24 mouse cellular contexts compared by ENCODE assay signal in the genomic region with DNA sequence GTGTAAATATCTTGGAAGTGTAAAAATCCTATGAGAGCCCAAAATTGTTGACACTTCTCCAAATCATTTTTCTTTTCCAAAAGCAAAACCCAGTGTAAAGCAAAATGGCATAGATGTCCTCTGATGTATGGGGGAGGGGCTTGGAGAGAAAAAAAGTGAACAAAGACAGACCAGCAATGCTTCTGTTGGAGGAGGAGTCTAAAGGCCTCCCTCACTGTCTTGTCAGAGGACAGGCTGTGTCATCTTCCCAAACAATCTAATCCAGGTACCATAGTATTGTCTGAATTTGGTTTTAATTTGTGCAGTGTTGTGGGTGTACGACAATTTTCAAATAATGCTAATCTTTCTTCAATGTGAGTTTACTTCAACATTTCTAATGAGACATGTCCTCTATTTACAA. TPM values are rescaled to one million over a fixed set of nuclear protein-coding genes. Genes with fewer than 3 reads are reported as not detected.
DNase-seq lines count a peak whose midpoint lies in the region; ATAC-seq lines count a peak whose summit lies in the region.
"Had no signal": no experiment of that assay in that cellular context is flagged by ENCODE, and none has a peak within 500 bp of the region (broad histone marks: within the 10 kb centered on the region; RNA-seq: fewer than 3 reads in every experiment).

No protein-coding gene starts in this region.

- no peak overlapping the region for H3K4me3 ChIP-seq in forebrain, embryonic 16.5 days (replicated peaks; ENCODE audit: low read length)
- no peak overlapping the region for H3K4me3 ChIP-seq in forebrain, embryonic 14.5 days (ENCODE audit: low read depth, low read length)
- H3K4me3 ChIP-seq in midbrain, embryonic 11.5 days (ENCODE audit: low read depth, low read length), result no peak overlapping the region
- no peak overlapping the region for H3K4me3 ChIP-seq in midbrain, embryonic 10.5 days
- H3K4me3 ChIP-seq in midbrain, embryonic 15.5 days, result no peak overlapping the region
- no peak overlapping the region for H3K4me3 ChIP-seq in midbrain, embryonic 14.5 days (replicated peaks; ENCODE audit: low read depth, low read length)
- no peak overlapping the region for H3K4me3 ChIP-seq in midbrain, embryonic 16.5 days (ENCODE audit: low read depth, low read length)
- H3K4me3 ChIP-seq: embryonic facial prominence, embryonic 13.5 days; embryonic facial prominence, embryonic 15.5 days; erythroblast, embryonic 14.5 days had no signal

- no peaks in the 10 kb centered on the region for H3K36me3 ChIP-seq in forebrain, embryonic 16.5 days (ENCODE audit: control insufficient read depth, insufficient read depth)
- H3K36me3 ChIP-seq in forebrain, embryonic 14.5 days (ENCODE audit: control insufficient read depth, insufficient read depth, low read length), result no peaks in the 10 kb centered on the region
- no peaks in the 10 kb centered on the region for H3K36me3 ChIP-seq in midbrain, embryonic 11.5 days (ENCODE audit: control insufficient read depth, insufficient read depth, low read length)
- H3K36me3 ChIP-seq in midbrain, embryonic 10.5 days, result no peaks in the 10 kb centered on the region
- no peaks in the 10 kb centered on the region for H3K36me3 ChIP-seq in midbrain, embryonic 15.5 days (replicated peaks)
- no peaks in the 10 kb centered on the region for H3K36me3 ChIP-seq in midbrain, embryonic 14.5 days (ENCODE audit: control insufficient read depth, insufficient read depth, low read length)
- H3K36me3 ChIP-seq in midbrain, embryonic 16.5 days (ENCODE audit: control insufficient read depth, insufficient read depth, low read length), result 0 out of 2 replicates have a peak, but pooled peaks cover 3% of the 10 kb centered on the region
- H3K36me3 ChIP-seq: embryonic facial prominence, embryonic 13.5 days; embryonic facial prominence, embryonic 15.5 days had no signal

- H3K4me2 ChIP-seq in forebrain, embryonic 16.5 days (ENCODE audit: low read length), result no peak overlapping the region
- no peak overlapping the region for H3K4me2 ChIP-seq in forebrain, embryonic 14.5 days (ENCODE audit: low read length)
- H3K4me2 ChIP-seq in midbrain, embryonic 11.5 days, result no peak overlapping the region
- H3K4me2 ChIP-seq in midbrain, embryonic 15.5 days, result no peak overlapping the region
- no peak overlapping the region for H3K4me2 ChIP-seq in midbrain, embryonic 14.5 days (ENCODE audit: low read length)
- no peak overlapping the region for H3K4me2 ChIP-seq in midbrain, embryonic 16.5 days (ENCODE audit: low read length)
- H3K4me2 ChIP-seq: embryonic facial prominence, embryonic 13.5 days; embryonic facial prominence, embryonic 15.5 days had no signal

- H3K4me1 ChIP-seq in forebrain, embryonic 16.5 days (replicated peaks; ENCODE audit: control insufficient read depth, insufficient read depth, low read length), result no peaks in the 10 kb centered on the region; the same call in 1 of the 2 replicates
- H3K4me1 ChIP-seq in forebrain, embryonic 14.5 days (ENCODE audit: control insufficient read depth, insufficient read depth, low read length), result no peaks in the 10 kb centered on the region
- H3K4me1 ChIP-seq in midbrain, embryonic 11.5 days (ENCODE audit: control insufficient read depth, insufficient read depth, low read length), result peaks cover 2% of the 10 kb centered on the region; the same call in 1 of the 2 replicates
- H3K4me1 ChIP-seq in midbrain, embryonic 10.5 days, result peaks cover 17% of the 10 kb centered on the region; the same call in 1 of the 2 replicates
- H3K4me1 ChIP-seq in midbrain, embryonic 15.5 days, result peaks cover 4% of the 10 kb centered on the region; the same call in 1 of the 2 replicates
- H3K4me1 ChIP-seq in midbrain, embryonic 14.5 days (ENCODE audit: control insufficient read depth, insufficient read depth, low read length), result no peaks in the 10 kb centered on the region
- H3K4me1 ChIP-seq in midbrain, embryonic 16.5 days (ENCODE audit: control insufficient read depth, insufficient read depth, low read length), result peaks cover 4% of the 10 kb centered on the region
- H3K4me1 ChIP-seq: embryonic facial prominence, embryonic 13.5 days; embryonic facial prominence, embryonic 15.5 days had no signal

- peak overlapping the region; percentile 50; the same call in 1 of the 2 replicates for H3K27ac ChIP-seq in forebrain, embryonic 16.5 days (ENCODE audit: low read length)
- no peak overlapping the region for H3K27ac ChIP-seq in forebrain, embryonic 14.5 days (ENCODE audit: low read depth, low read length)
- no peak overlapping the region for H3K27ac ChIP-seq in midbrain, embryonic 11.5 days (ENCODE audit: low read depth, low read length)
- H3K27ac ChIP-seq in midbrain, embryonic 10.5 days (replicated peaks), result no peak overlapping the region
- no peak overlapping the region for H3K27ac ChIP-seq in midbrain, embryonic 15.5 days
- no peak overlapping the region for H3K27ac ChIP-seq in midbrain, embryonic 14.5 days (replicated peaks; ENCODE audit: low read depth, low read length)
- no peak overlapping the region for H3K27ac ChIP-seq in midbrain, embryonic 16.5 days (ENCODE audit: low read length)
- H3K27ac ChIP-seq: embryonic facial prominence, embryonic 13.5 days; embryonic facial prominence, embryonic 15.5 days had no signal

- H3K9ac ChIP-seq in forebrain, embryonic 16.5 days (replicated peaks; ENCODE audit: low read depth, low read length), result no peak overlapping the region
- no peak overlapping the region for H3K9ac ChIP-seq in forebrain, embryonic 14.5 days (ENCODE audit: low read length)
- no peak overlapping the region for H3K9ac ChIP-seq in midbrain, embryonic 11.5 days (ENCODE audit: low read length)
- no peak overlapping the region for H3K9ac ChIP-seq in midbrain, embryonic 15.5 days
- no peak overlapping the region for H3K9ac ChIP-seq in midbrain, embryonic 14.5 days (replicated peaks; ENCODE audit: low read length)
- no peak overlapping the region for H3K9ac ChIP-seq in midbrain, embryonic 16.5 days (ENCODE audit: low read depth, low read length)
- H3K9ac ChIP-seq: embryonic facial prominence, embryonic 13.5 days; embryonic facial prominence, embryonic 15.5 days had no signal

- DNase-seq in forebrain, embryonic 14.5 days (ENCODE audit: low spot score), result no peak
- DNase-seq in midbrain, embryonic 11.5 days (ENCODE audit: low spot score, missing footprints), result no peak
- no peak for DNase-seq in midbrain, embryonic 10.5 days (ENCODE audit: low spot score)
- no peak for DNase-seq in midbrain, embryonic 14.5 days
- no peak for DNase-seq in left cerebral cortex, postnatal 36 days (ENCODE audit: low spot score in 2 of 2)
- DNase-seq: adrenal gland, adult 2 months; adrenal gland, postnatal 10 days; adrenal gland, postnatal 25 days; cerebellum, adult 11 months; cerebellum, adult 18-20 months; cerebellum, adult 8-10 months; cerebellum, adult 9-11 months; cerebellum, postnatal 36 days; embryo, embryonic 11 days had no signal

- peak; percentile 43; the same call in 1 of the 2 replicates for ATAC-seq in forebrain, embryonic 16.5 days
- ATAC-seq in forebrain, embryonic 14.5 days, result no peak
- ATAC-seq in midbrain, embryonic 11.5 days (ENCODE audit: low FRiP score), result 0 out of 2 replicates have a peak, but pooled peaks have one; percentile 40
- ATAC-seq in midbrain, embryonic 15.5 days (replicated peaks), result peak; percentile 51; the same call in 1 of the 2 replicates
- ATAC-seq in midbrain, embryonic 14.5 days (ENCODE audit: low FRiP score, low TSS enrichment), result no peak
- ATAC-seq in midbrain, embryonic 16.5 days, result 0 out of 2 replicates have a peak, but pooled peaks have one; percentile 36

- WGBS in forebrain, embryonic 16.5 days, result 88% methylated on average over 1 of the region's 1 CpGs
- WGBS in forebrain, embryonic 14.5 days, result 79% methylated on average over 1 of the region's 1 CpGs
- 88% methylated on average over 1 of the region's 1 CpGs for WGBS in midbrain, embryonic 11.5 days
- WGBS in midbrain, embryonic 10.5 days, result 90% methylated on average over 1 of the region's 1 CpGs
- 78% methylated on average over 1 of the region's 1 CpGs for WGBS in midbrain, embryonic 15.5 days
- WGBS in midbrain, embryonic 14.5 days, result 86% methylated on average over 1 of the region's 1 CpGs
- 83% methylated on average over 1 of the region's 1 CpGs for WGBS in midbrain, embryonic 16.5 days

- intact Hi-C loops in left cerebral cortex, postnatal 36 days (cut with DNase I), result no loop called here

- H3K27me3 ChIP-seq in forebrain, embryonic 16.5 days (replicated peaks; ENCODE audit: control insufficient read depth, insufficient read depth, low read length), result no peaks in the 10 kb centered on the region
- no peaks in the 10 kb centered on the region for H3K27me3 ChIP-seq in forebrain, embryonic 14.5 days (replicated peaks; ENCODE audit: control insufficient read depth, insufficient read depth, low read length)
- no peaks in the 10 kb centered on the region for H3K27me3 ChIP-seq in midbrain, embryonic 11.5 days (ENCODE audit: control insufficient read depth, insufficient read depth, low read length)
- H3K27me3 ChIP-seq in midbrain, embryonic 10.5 days (ENCODE audit: low read depth, poor library complexity, severe bottlenecking), result no peaks in the 10 kb centered on the region
- H3K27me3 ChIP-seq in midbrain, embryonic 15.5 days (replicated peaks), result no peaks in the 10 kb centered on the region
- no peaks in the 10 kb centered on the region for H3K27me3 ChIP-seq in midbrain, embryonic 14.5 days (ENCODE audit: control insufficient read depth, insufficient read depth, low read length)
- H3K27me3 ChIP-seq in midbrain, embryonic 16.5 days (ENCODE audit: control insufficient read depth, insufficient read depth, low read depth, low read length), result no peaks in the 10 kb centered on the region
- H3K27me3 ChIP-seq: embryonic facial prominence, embryonic 13.5 days; embryonic facial prominence, embryonic 15.5 days had no signal

- no peaks in the 10 kb centered on the region for H3K9me3 ChIP-seq in forebrain, embryonic 16.5 days (ENCODE audit: control insufficient read depth, low read length)
- H3K9me3 ChIP-seq in forebrain, embryonic 14.5 days (replicated peaks; ENCODE audit: control insufficient read depth, low read length), result no peaks in the 10 kb centered on the region
- H3K9me3 ChIP-seq in midbrain, embryonic 11.5 days (ENCODE audit: control insufficient read depth, low read length), result no peaks in the 10 kb centered on the region
- H3K9me3 ChIP-seq in midbrain, embryonic 10.5 days (replicated peaks), result no peaks in the 10 kb centered on the region
- H3K9me3 ChIP-seq in midbrain, embryonic 15.5 days, result no peaks in the 10 kb centered on the region
- H3K9me3 ChIP-seq in midbrain, embryonic 14.5 days (ENCODE audit: control insufficient read depth, low read length), result no peaks in the 10 kb centered on the region
- H3K9me3 ChIP-seq in midbrain, embryonic 16.5 days (replicated peaks; ENCODE audit: control insufficient read depth, low read length, poor library complexity, severe bottlenecking), result no peaks in the 10 kb centered on the region
- H3K9me3 ChIP-seq: embryonic facial prominence, embryonic 13.5 days; embryonic facial prominence, embryonic 15.5 days had no signal

RNA-seq across cellular contexts. Expression of gene Nyap2, which starts 13.7 kb away (rescaled TPM):
- 11.2 and 12.0 TPM in 2 replicates for polyA plus RNA-seq in forebrain, embryonic 16.5 days (2015; fragmentation: Nextera tagmentation; extraction: Ambion mirVana)
- polyA plus RNA-seq in forebrain, embryonic 14.5 days (2014; fragmentation: Nextera tagmentation; extraction: Ambion mirVana), result 4.5 and 7.2 TPM in 2 replicates
- polyA plus RNA-seq in midbrain, embryonic 11.5 days (2014; fragmentation: Nextera tagmentation; extraction: Ambion mirVana), result 1.6 and 1.7 TPM in 2 replicates
- 0.42 and 0.86 TPM in 2 replicates for polyA plus RNA-seq in midbrain, embryonic 10.5 days (2016; fragmentation: Nextera tagmentation; extraction: Ambion mirVana)
- 12.5 and 12.8 TPM in 2 replicates for polyA plus RNA-seq in midbrain, embryonic 15.5 days (2015; fragmentation: Nextera tagmentation; extraction: Ambion mirVana)
- 14.8 and 15.4 TPM in 2 replicates for polyA plus RNA-seq in midbrain, embryonic 14.5 days (2014; fragmentation: Nextera tagmentation; extraction: Ambion mirVana)
- 12.9 and 13.6 TPM in 2 replicates for polyA plus RNA-seq in midbrain, embryonic 16.5 days (2015; fragmentation: Nextera tagmentation; extraction: Ambion mirVana)
- 10 to 100 TPM; 42.2 to 43.6 TPM for total RNA-seq in left cerebral cortex, postnatal 36 days (2021)
- total RNA-seq: common myeloid progenitor, adult 5-6 weeks; ES-E14; MEL had no signal
- polyA plus RNA-seq: C2C12; erythroblast, embryonic 14.5 days had no signal

Comparison
In these comparisons a context has a peak if more than half of its experiments do, and no peak if none do; other contexts are left out.
1. ATAC-seq: peak in forebrain, embryonic 16.5 days (single experiment), midbrain, embryonic 11.5 days (single experiment), midbrain, embryonic 15.5 days (single experiment) and midbrain, embryonic 16.5 days (single experiment); none in forebrain, embryonic 14.5 days (single experiment) and midbrain, embryonic 14.5 days (single experiment).